Mouse (Mus musculus): ENCODE results near the gene Efnb3. TPM values are rescaled to one million over a fixed set of nuclear protein-coding genes. Genes with fewer than 3 reads are reported as not detected.
A peak's percentile ranks its signal among the peaks of the same experiment; 100 is the strongest.

Efnb3 gene
- polyA plus RNA-seq, 1 experiment, result 3.9 TPM

DNA sequence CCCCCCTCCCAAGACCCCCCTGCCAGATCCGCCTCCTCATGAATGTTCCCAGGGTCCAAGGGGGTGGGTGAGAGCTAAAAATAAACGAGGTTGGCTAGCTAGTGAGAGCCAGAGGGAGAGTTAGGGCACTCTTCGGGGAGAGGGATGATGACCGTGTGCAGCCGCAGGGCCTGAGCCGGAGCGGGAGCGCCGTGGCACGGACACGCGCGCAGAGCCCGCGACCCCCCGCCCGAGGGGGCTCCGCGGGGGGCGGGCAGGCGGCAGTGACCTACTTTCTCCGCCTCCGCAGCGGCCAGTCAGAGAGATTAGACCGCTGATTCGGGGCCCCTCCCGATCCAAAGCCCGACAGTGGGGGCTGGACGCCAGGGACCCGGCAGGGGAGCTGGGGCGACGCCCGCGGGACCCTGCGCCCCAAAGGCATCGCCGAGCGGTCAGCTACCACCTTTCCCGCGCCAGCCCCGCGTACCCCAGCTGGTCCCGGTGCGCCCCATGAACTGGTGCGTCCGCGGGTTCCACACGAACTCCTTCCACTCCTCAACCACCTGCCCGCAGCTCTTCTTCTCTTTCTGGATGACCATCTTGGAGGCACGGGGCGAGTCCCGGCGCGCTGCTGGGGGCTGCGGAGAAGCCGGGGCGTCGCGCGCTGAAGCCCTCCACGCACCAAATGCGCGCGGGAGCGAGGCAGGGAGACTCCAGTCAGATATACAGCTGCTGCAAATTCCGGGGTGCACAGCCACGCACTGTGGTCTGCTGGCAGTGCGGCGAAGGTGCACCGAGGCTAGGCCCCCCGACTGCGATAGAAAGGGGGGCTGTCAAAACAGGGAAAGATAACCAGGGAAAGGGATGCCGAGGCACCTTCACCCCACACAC, 45.0 kb upstream of the Efnb3 start:
- H3K4me1 ChIP-seq (ENCODE audit: control insufficient read depth, insufficient read depth, low read length), result peaks cover 4% of the 10 kb centered on the region
- peak overlapping the region; percentile 69 for H3K4me3 ChIP-seq (ENCODE audit: low read depth, low read length)
- peak overlapping the region; percentile 55 for H3K9ac ChIP-seq (ENCODE audit: low read depth, poor library complexity, severe bottlenecking)
- H3K27ac ChIP-seq (ENCODE audit: insufficient read depth, low read length), result no peak overlapping the region
- H3K27me3 ChIP-seq (ENCODE audit: control insufficient read depth, insufficient read depth, low read length, poor library complexity, severe bottlenecking), result peaks cover 8% of the 10 kb centered on the region
- no peak for TF ChIP-seq CTCF (IDR thresholded peaks at IDR 0.05; ENCODE audit: low read depth, low read length)
- no peaks in the 10 kb centered on the region for H3K9me3 ChIP-seq (replicated peaks; ENCODE audit: control insufficient read depth, insufficient read depth, low read length, poor library complexity, severe bottlenecking)
- no peaks in the 10 kb centered on the region for H3K36me3 ChIP-seq (ENCODE audit: control insufficient read depth, insufficient read depth, low read length, poor library complexity, severe bottlenecking)

DNA sequence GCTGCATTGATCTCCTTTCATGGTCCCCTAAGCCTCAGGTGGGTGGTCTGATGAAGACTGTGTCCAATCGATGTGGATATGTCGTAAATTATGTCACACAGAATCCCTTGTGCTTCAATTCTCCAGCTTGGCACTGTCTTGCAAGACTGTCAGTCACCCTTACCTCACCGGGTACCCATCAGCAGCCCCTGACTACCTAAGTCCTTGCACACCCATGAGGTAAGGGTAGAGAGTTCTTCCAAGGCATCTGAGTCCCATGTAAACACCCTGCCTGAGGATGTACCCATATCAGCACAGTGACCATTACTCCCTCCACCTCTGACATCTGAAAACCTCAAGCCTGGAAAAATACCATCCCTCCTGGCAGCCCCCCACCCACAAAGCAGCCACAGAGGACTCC, 44.3 kb upstream of the Efnb3 start:
- Histone ChIP-seq H3K36me3 (ENCODE audit: control insufficient read depth, insufficient read depth, low read length, poor library complexity, severe bottlenecking) (no peaks in the 10 kb centered on the region), H3K27ac (ENCODE audit: insufficient read depth, low read length) (no peak overlapping the region)

DNA sequence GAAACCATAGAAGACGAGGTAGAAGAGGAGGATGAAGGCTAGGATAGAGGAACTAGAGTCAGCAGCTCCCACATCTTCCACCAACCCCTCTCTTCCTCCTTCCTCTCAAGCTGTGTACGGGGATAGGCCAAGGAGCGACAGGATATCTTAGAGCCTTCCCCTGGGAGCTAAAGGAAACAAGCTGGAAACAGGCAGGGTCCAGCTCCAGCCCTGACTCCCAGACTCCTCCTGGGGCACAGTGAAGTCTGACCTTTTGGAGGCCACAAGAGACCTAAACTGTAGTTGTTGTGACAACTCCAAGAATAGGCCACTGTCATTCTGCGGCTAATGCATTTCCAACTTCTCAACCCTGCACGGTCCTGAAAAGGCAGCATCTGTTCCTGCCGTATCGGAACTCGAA, 43.5 kb upstream of the Efnb3 start:
- no peak overlapping the region for H3K4me3 ChIP-seq (ENCODE audit: low read depth, low read length)
- H3K4me1 ChIP-seq (ENCODE audit: control insufficient read depth, insufficient read depth, low read length), result peaks cover 4% of the 10 kb centered on the region
- H3K9ac ChIP-seq (ENCODE audit: low read depth, poor library complexity, severe bottlenecking), result no peak overlapping the region

More for the DNA sequence above, 44.3 kb upstream of the Efnb3 start:
- Histone ChIP-seq H3K4me1 (ENCODE audit: control insufficient read depth, insufficient read depth, low read length) (peaks cover 4% of the 10 kb centered on the region), H3K9me3 (replicated peaks; ENCODE audit: control insufficient read depth, insufficient read depth, low read length, poor library complexity, severe bottlenecking) (no peaks in the 10 kb centered on the region), H3K9ac (ENCODE audit: low read depth, poor library complexity, severe bottlenecking) (peak overlapping the region; percentile 55), H3K27me3 (ENCODE audit: control insufficient read depth, insufficient read depth, low read length, poor library complexity, severe bottlenecking) (peaks cover 8% of the 10 kb centered on the region), H3K4me3 (ENCODE audit: low read depth, low read length) (no peak overlapping the region; the same call in 1 of the 2 replicates)
- TF ChIP-seq EP300 (IDR thresholded peaks at IDR 0.05; ENCODE audit: insufficient read depth, low read depth, low read length), result no peak
- TF ChIP-seq POLR2A (IDR thresholded peaks at IDR 0.05; ENCODE audit: insufficient read depth, low read length), result no peak
- no peak for TF ChIP-seq CTCF (IDR thresholded peaks at IDR 0.05; ENCODE audit: low read depth, low read length)

DNA sequence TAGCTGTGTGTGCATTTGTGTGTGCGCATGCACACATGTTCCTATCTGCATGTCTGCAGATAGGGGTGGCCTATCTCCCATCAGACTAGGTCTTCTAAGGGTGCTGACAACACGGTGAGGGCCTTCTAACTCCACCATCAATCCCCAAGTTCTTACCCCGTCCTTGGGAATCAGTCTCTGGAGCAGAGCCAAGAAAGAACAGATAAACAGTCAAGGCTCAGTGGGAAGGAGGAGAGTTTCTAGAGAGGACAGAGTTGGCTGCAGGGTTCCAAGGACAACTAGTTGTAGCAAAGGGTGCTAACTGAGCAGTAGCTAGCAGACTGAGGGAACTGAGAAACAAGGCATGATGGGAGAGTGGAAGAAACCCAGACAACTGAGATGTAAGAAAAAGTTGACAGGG, 41.8 kb upstream of the Efnb3 start:
- peaks cover 8% of the 10 kb centered on the region for H3K27me3 ChIP-seq (ENCODE audit: control insufficient read depth, insufficient read depth, low read length, poor library complexity, severe bottlenecking)
- no peaks in the 10 kb centered on the region for H3K36me3 ChIP-seq (ENCODE audit: control insufficient read depth, insufficient read depth, low read length, poor library complexity, severe bottlenecking)
- no peak overlapping the region for H3K27ac ChIP-seq (ENCODE audit: insufficient read depth, low read length)
- no peak overlapping the region for H3K9ac ChIP-seq (ENCODE audit: low read depth, poor library complexity, severe bottlenecking)
- no peak for TF ChIP-seq POLR2A (IDR thresholded peaks at IDR 0.05; ENCODE audit: insufficient read depth, low read length)
- TF ChIP-seq EP300 (IDR thresholded peaks at IDR 0.05; ENCODE audit: insufficient read depth, low read depth, low read length), result no peak
- TF ChIP-seq CTCF (IDR thresholded peaks at IDR 0.05; ENCODE audit: low read depth, low read length), result no peak
- peaks cover 4% of the 10 kb centered on the region for H3K4me1 ChIP-seq (ENCODE audit: control insufficient read depth, insufficient read depth, low read length)
- H3K4me3 ChIP-seq (ENCODE audit: low read depth, low read length), result no peak overlapping the region
- no peaks in the 10 kb centered on the region for H3K9me3 ChIP-seq (replicated peaks; ENCODE audit: control insufficient read depth, insufficient read depth, low read length, poor library complexity, severe bottlenecking)

More for the DNA sequence above, 43.5 kb upstream of the Efnb3 start:
- Histone ChIP-seq H3K27me3 (ENCODE audit: control insufficient read depth, insufficient read depth, low read length, poor library complexity, severe bottlenecking) (peaks cover 8% of the 10 kb centered on the region), H3K27ac (ENCODE audit: insufficient read depth, low read length) (no peak overlapping the region), H3K36me3 (ENCODE audit: control insufficient read depth, insufficient read depth, low read length, poor library complexity, severe bottlenecking) (no peaks in the 10 kb centered on the region), H3K9me3 (replicated peaks; ENCODE audit: control insufficient read depth, insufficient read depth, low read length, poor library complexity, severe bottlenecking) (no peaks in the 10 kb centered on the region)
- TF ChIP-seq CTCF (IDR thresholded peaks at IDR 0.05; ENCODE audit: low read depth, low read length), result no peak
- no peak for TF ChIP-seq POLR2A (IDR thresholded peaks at IDR 0.05; ENCODE audit: insufficient read depth, low read length)
- TF ChIP-seq EP300 (IDR thresholded peaks at IDR 0.05; ENCODE audit: insufficient read depth, low read depth, low read length), result no peak

DNA sequence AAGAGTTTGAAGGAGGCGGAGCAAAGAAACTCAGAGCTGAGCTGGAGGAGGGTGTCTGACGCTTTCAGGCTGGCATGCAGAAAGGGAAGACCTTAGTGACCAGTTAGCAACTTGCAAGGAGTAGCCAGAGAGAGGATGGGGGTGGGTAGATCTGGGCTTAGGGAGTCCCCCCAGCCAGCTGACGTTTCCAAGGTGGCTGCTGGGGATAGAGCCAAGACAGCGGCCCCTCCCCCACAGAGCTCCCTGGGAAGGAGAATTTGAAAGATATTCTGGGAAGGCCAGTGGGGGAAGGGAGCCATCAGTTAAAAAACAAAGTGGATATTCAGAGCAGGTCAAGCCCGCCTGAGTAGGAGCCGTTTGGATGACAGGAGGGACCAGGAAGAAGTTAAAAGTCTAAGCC, 40.1 kb upstream of the Efnb3 start:
- H3K27me3 ChIP-seq (ENCODE audit: control insufficient read depth, insufficient read depth, low read length, poor library complexity, severe bottlenecking), result peaks cover 5% of the 10 kb centered on the region
- peak overlapping the region; percentile 60; the same call in 1 of the 2 replicates for H3K27ac ChIP-seq (ENCODE audit: insufficient read depth, low read length)
- no peak overlapping the region for H3K9ac ChIP-seq (ENCODE audit: low read depth, poor library complexity, severe bottlenecking)
- H3K4me3 ChIP-seq (ENCODE audit: low read depth, low read length), result no peak overlapping the region
- peaks cover 4% of the 10 kb centered on the region for H3K4me1 ChIP-seq (ENCODE audit: control insufficient read depth, insufficient read depth, low read length)
- H3K36me3 ChIP-seq (ENCODE audit: control insufficient read depth, insufficient read depth, low read length, poor library complexity, severe bottlenecking), result no peaks in the 10 kb centered on the region
- no peaks in the 10 kb centered on the region for H3K9me3 ChIP-seq (replicated peaks; ENCODE audit: control insufficient read depth, insufficient read depth, low read length, poor library complexity, severe bottlenecking)
- TF ChIP-seq CTCF (IDR thresholded peaks at IDR 0.05; ENCODE audit: low read depth, low read length), result no peak
- peak; percentile 82 for TF ChIP-seq EP300 (IDR thresholded peaks at IDR 0.05; ENCODE audit: insufficient read depth, low read depth, low read length)

DNA sequence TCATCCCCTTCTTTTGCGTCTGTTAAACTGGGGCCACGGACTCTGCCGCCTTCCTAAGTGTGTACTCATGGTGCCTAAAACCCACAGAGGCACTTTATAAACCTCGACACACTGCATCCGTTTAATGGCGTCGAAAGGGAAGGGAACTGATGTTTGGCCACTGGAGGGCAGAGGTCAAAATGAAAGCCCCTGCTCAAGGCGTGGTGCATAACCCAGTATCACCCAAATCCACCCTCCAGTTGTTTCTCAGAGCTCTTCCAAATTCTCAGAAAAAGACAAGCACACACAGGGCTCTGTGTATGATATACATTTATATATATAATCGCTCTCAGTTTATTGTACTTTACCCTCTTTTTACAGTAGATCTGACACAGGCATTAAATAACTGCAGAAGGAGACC, 39.4 kb upstream of the Efnb3 start:
- no peaks in the 10 kb centered on the region for H3K9me3 ChIP-seq (replicated peaks; ENCODE audit: control insufficient read depth, insufficient read depth, low read length, poor library complexity, severe bottlenecking)
- TF ChIP-seq EP300 (IDR thresholded peaks at IDR 0.05; ENCODE audit: insufficient read depth, low read depth, low read length), result no peak
- TF ChIP-seq POLR2A (IDR thresholded peaks at IDR 0.05; ENCODE audit: insufficient read depth, low read length), result no peak
- peak; percentile 18 for TF ChIP-seq CTCF (IDR thresholded peaks at IDR 0.05; ENCODE audit: low read depth, low read length)
- no peaks in the 10 kb centered on the region for H3K36me3 ChIP-seq (ENCODE audit: control insufficient read depth, insufficient read depth, low read length, poor library complexity, severe bottlenecking)
- H3K27me3 ChIP-seq (ENCODE audit: control insufficient read depth, insufficient read depth, low read length, poor library complexity, severe bottlenecking), result no peaks in the 10 kb centered on the region
- H3K4me3 ChIP-seq (ENCODE audit: low read depth, low read length), result 0 out of 2 replicates have a peak overlapping the region, but pooled peaks have one; percentile 9
- peak overlapping the region; percentile 49 for H3K9ac ChIP-seq (ENCODE audit: low read depth, poor library complexity, severe bottlenecking)
- H3K27ac ChIP-seq (ENCODE audit: insufficient read depth, low read length), result peak overlapping the region; percentile 22; the same call in 1 of the 2 replicates
- peaks cover 4% of the 10 kb centered on the region for H3K4me1 ChIP-seq (ENCODE audit: control insufficient read depth, insufficient read depth, low read length)

Data from ES-Bruce4 (cell line).